10 mouse cellular contexts compared by ENCODE assay signal in the genomic region with DNA sequence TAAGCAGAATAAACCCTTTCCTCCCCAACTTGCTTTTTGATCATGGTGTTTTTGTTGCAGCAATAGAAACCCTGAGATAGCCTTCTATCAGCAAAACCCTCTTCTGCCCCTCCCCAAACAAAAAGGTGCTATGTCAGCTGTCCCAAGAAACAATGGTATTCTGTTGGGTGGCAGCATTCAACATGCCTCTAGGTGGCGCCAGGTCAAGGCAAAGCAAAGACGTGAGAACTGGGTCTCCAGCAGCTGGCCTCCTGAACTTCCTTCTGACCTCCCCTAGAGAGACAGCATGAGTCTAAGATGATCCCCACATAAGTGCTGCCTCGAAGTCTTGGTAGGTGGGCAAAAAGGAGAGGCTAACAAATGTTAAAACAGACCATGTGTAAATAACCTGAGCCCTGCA. TPM values are rescaled to one million over a fixed set of nuclear protein-coding genes. Genes with fewer than 3 reads are reported as not detected.
A peak's percentile ranks its signal among the peaks of the same experiment; 100 is the strongest.
DNase-seq lines count a peak whose midpoint lies in the region; ATAC-seq and TF ChIP-seq lines count a peak whose summit lies in the region.
"Had no signal": no experiment of that assay in that cellular context is flagged by ENCODE, and none has a peak within 500 bp of the region (broad histone marks: within the 10 kb centered on the region; RNA-seq: fewer than 3 reads in every experiment).

No protein-coding gene starts in this region.

- H3K4me3 ChIP-seq in hindbrain, embryonic 11.5 days (ENCODE audit: low read depth, low read length) = no peak overlapping the region
- H3K4me3 ChIP-seq in hindbrain, embryonic 13.5 days = no peak overlapping the region
- no peak overlapping the region for H3K4me3 ChIP-seq in C2C12 (ENCODE audit: insufficient read depth, poor library complexity, severe bottlenecking)
- H3K4me3 ChIP-seq in embryonic facial prominence, embryonic 11.5 days (ENCODE audit: low read depth, low read length) = no peak overlapping the region
- H3K4me3 ChIP-seq: embryonic facial prominence, embryonic 13.5 days had no signal

- no peaks in the 10 kb centered on the region for H3K4me1 ChIP-seq in hindbrain, embryonic 11.5 days (replicated peaks; ENCODE audit: control insufficient read depth, insufficient read depth, low read length)
- H3K4me1 ChIP-seq in hindbrain, embryonic 13.5 days (replicated peaks) = peaks cover 6% of the 10 kb centered on the region
- no peaks in the 10 kb centered on the region for H3K4me1 ChIP-seq in embryonic facial prominence, embryonic 11.5 days (ENCODE audit: control insufficient read depth, insufficient read depth, low read length)
- H3K4me1 ChIP-seq: embryonic facial prominence, embryonic 13.5 days had no signal

- peak; percentile 54 for DNase-seq in hindbrain, embryonic 11.5 days (ENCODE audit: low spot score)
- DNase-seq in embryonic facial prominence, embryonic 11.5 days (ENCODE audit: low spot score) = peak; percentile 56
- DNase-seq in kidney, postnatal 14 days = peak; percentile 76
- DNase-seq in naive thymus-derived CD4-positive, alpha-beta T cell, adult 2 months (ENCODE audit: low read depth) = peak; percentile 70

- no peak overlapping the region for H3K9ac ChIP-seq in hindbrain, embryonic 11.5 days (ENCODE audit: low read depth, low read length)
- no peak overlapping the region for H3K9ac ChIP-seq in hindbrain, embryonic 13.5 days
- H3K9ac ChIP-seq in embryonic facial prominence, embryonic 11.5 days (replicated peaks; ENCODE audit: low read length) = no peak overlapping the region
- H3K9ac ChIP-seq: embryonic facial prominence, embryonic 13.5 days had no signal

- no peaks in the 10 kb centered on the region for H3K27me3 ChIP-seq in hindbrain, embryonic 11.5 days (ENCODE audit: control insufficient read depth, insufficient read depth, low read length)
- no peaks in the 10 kb centered on the region for H3K27me3 ChIP-seq in hindbrain, embryonic 13.5 days
- no peaks in the 10 kb centered on the region for H3K27me3 ChIP-seq in C2C12 (ENCODE audit: control insufficient read depth, insufficient read depth, insufficient read length)
- no peaks in the 10 kb centered on the region for H3K27me3 ChIP-seq in embryonic facial prominence, embryonic 11.5 days (ENCODE audit: control insufficient read depth, insufficient read depth, low read length)
- H3K27me3 ChIP-seq: embryonic facial prominence, embryonic 13.5 days had no signal

- no peak overlapping the region for H3K27ac ChIP-seq in hindbrain, embryonic 11.5 days (ENCODE audit: low read depth, low read length)
- H3K27ac ChIP-seq in hindbrain, embryonic 13.5 days = no peak overlapping the region
- no peak overlapping the region for H3K27ac ChIP-seq in embryonic facial prominence, embryonic 11.5 days (replicated peaks; ENCODE audit: low read depth, low read length)
- H3K27ac ChIP-seq: embryonic facial prominence, embryonic 13.5 days; macrophage had no signal

- ATAC-seq in hindbrain, embryonic 11.5 days (ENCODE audit: low FRiP score) = no peak
- ATAC-seq in hindbrain, embryonic 13.5 days (ENCODE audit: low FRiP score) = no peak
- peak; percentile 36 for ATAC-seq in activated CD4-positive, CD25-positive, alpha-beta regulatory T cell, adult 4 months
- ATAC-seq in embryonic facial prominence, embryonic 11.5 days (replicated peaks; ENCODE audit: insufficient number of reproducible peaks, low FRiP score, low TSS enrichment, low read depth) = 0 out of 2 replicates have a peak, but pooled peaks have one; percentile 39
- no peak for ATAC-seq in inflammation-experienced regulatory T-cells, adult 6 months

- no peaks in the 10 kb centered on the region for H3K79me2 ChIP-seq in C2C12 (ENCODE audit: control insufficient read depth, insufficient read depth)

- no peaks in the 10 kb centered on the region for H3K79me3 ChIP-seq in C2C12 (ENCODE audit: low read depth)

- H3K9me3 ChIP-seq in hindbrain, embryonic 11.5 days (ENCODE audit: control insufficient read depth, low read length) = no peaks in the 10 kb centered on the region
- H3K9me3 ChIP-seq in hindbrain, embryonic 13.5 days = no peaks in the 10 kb centered on the region
- H3K9me3 ChIP-seq in embryonic facial prominence, embryonic 11.5 days (replicated peaks; ENCODE audit: control insufficient read depth, low read length) = no peaks in the 10 kb centered on the region
- H3K9me3 ChIP-seq: embryonic facial prominence, embryonic 13.5 days had no signal

- no peak overlapping the region for H3ac ChIP-seq in C2C12 (ENCODE audit: control insufficient read depth, insufficient read length, low read depth)

- peaks cover 9% of the 10 kb centered on the region for H3K36me3 ChIP-seq in hindbrain, embryonic 11.5 days (ENCODE audit: control insufficient read depth, insufficient read depth, low read length)
- H3K36me3 ChIP-seq in hindbrain, embryonic 13.5 days = peaks cover 79% of the 10 kb centered on the region
- H3K36me3 ChIP-seq in C2C12 (ENCODE audit: control insufficient read depth, insufficient read depth) = peaks cover 39% of the 10 kb centered on the region
- H3K36me3 ChIP-seq in embryonic facial prominence, embryonic 11.5 days (replicated peaks; ENCODE audit: control insufficient read depth, insufficient read depth, low read depth, low read length) = peaks cover 6% of the 10 kb centered on the region

- 24% methylated on average over 3 of the region's 3 CpGs for WGBS in hindbrain, embryonic 11.5 days
- WGBS in hindbrain, embryonic 13.5 days = 31% methylated on average over 3 of the region's 3 CpGs
- 13% methylated on average over 3 of the region's 3 CpGs for WGBS in embryonic facial prominence, embryonic 11.5 days

- peak; percentile 62 for TF ChIP-seq CTCF in C2C12 (IDR thresholded peaks at IDR 0.05; ENCODE audit: control insufficient read depth, insufficient read depth, insufficient read length)

- no peak overlapping the region for H3K4me2 ChIP-seq in hindbrain, embryonic 11.5 days (replicated peaks; ENCODE audit: low read depth, low read length)
- H3K4me2 ChIP-seq in hindbrain, embryonic 13.5 days = no peak overlapping the region
- no peak overlapping the region for H3K4me2 ChIP-seq in embryonic facial prominence, embryonic 11.5 days (ENCODE audit: low read depth, low read length)
- H3K4me2 ChIP-seq: embryonic facial prominence, embryonic 13.5 days had no signal

TF ChIP-seq in C2C12, 6 proteins besides CTCF, POLR2A, EP300 and RAD21:
- TF ChIP-seq MAX (IDR thresholded peaks at IDR 0.05) (no peak), CEBPB (IDR thresholded peaks at IDR 0.05; ENCODE audit: low read depth) (no peak)

RNA-seq across cellular contexts. Expression of gene Npas1, which starts 29.8 kb away (rescaled TPM):
- 0.14 and 0.34 TPM in 2 replicates for polyA plus RNA-seq in hindbrain, embryonic 11.5 days (2014; fragmentation: Nextera tagmentation; extraction: Ambion mirVana)
- polyA plus RNA-seq in hindbrain, embryonic 13.5 days (2015; fragmentation: Nextera tagmentation; extraction: Ambion mirVana) = 2.3 and 2.5 TPM in 2 replicates
- 0.18 TPM for polyA plus RNA-seq in C2C12 (2012; fragmentation: generic; extraction: Trizol)
- polyA plus RNA-seq in activated CD4-positive, CD25-positive, alpha-beta regulatory T cell, adult 4 months (2017; shearing (Covaris generic)) = under 1 TPM in 1 of 2 experiments, not detected in 1; 0.22 TPM
- 0.21 and 0.25 TPM in 2 replicates for polyA plus RNA-seq in embryonic facial prominence, embryonic 11.5 days (2014; fragmentation: Nextera tagmentation; extraction: Ambion mirVana)
- under 1 TPM in 2 of 3 experiments, not detected in 1; 0.18 to 0.24 TPM for polyA plus RNA-seq in inflammation-experienced regulatory T-cells, adult 6 months (2017; shearing (Covaris generic))
- polyA plus RNA-seq: macrophage had no signal

RNA-seq across cellular contexts. Expression of gene Tmem160, which starts 54.7 kb away (rescaled TPM):
- polyA plus RNA-seq in hindbrain, embryonic 11.5 days (2014; fragmentation: Nextera tagmentation; extraction: Ambion mirVana) = 51.4 and 56.5 TPM in 2 replicates
- 55.9 and 60.8 TPM in 2 replicates for polyA plus RNA-seq in hindbrain, embryonic 13.5 days (2015; fragmentation: Nextera tagmentation; extraction: Ambion mirVana)
- polyA plus RNA-seq in C2C12 (2012; fragmentation: generic; extraction: Trizol) = 81.7 TPM
- 1 to 10 TPM; 5.7 to 9.2 TPM for polyA plus RNA-seq in activated CD4-positive, CD25-positive, alpha-beta regulatory T cell, adult 4 months (2017; shearing (Covaris generic))
- polyA plus RNA-seq in embryonic facial prominence, embryonic 11.5 days (2014; fragmentation: Nextera tagmentation; extraction: Ambion mirVana) = 50.7 and 60.0 TPM in 2 replicates
- polyA plus RNA-seq in inflammation-experienced regulatory T-cells, adult 6 months (2017; shearing (Covaris generic)) = 1 to 10 TPM; 5.3 to 7.7 (median 7.6) TPM

Comparison
In these comparisons a context has a peak if more than half of its experiments do, and no peak if none do; other contexts are left out.
1. ATAC-seq: peak in activated CD4-positive, CD25-positive, alpha-beta regulatory T cell, adult 4 months (single experiment) and embryonic facial prominence, embryonic 11.5 days (single experiment); none in hindbrain, embryonic 11.5 days (single experiment), hindbrain, embryonic 13.5 days (single experiment) and inflammation-experienced regulatory T-cells, adult 6 months (single experiment).
2. Peak in every context shown above with its lines, with median percentiles within 50 percentile points of each other: DNase-seq.